Mouse (Mus musculus) ZHBTc4 (cell line): ENCODE measurements around the gene Tmem183a.

ENCODE experiments used
- DNase-seq: peaks from one replicate; pipeline ENCODE4 v3.0.0-alpha.2; 2011; ENCODE audit warnings: low read depth, low spot score

Gene Tmem183a

DNA sequence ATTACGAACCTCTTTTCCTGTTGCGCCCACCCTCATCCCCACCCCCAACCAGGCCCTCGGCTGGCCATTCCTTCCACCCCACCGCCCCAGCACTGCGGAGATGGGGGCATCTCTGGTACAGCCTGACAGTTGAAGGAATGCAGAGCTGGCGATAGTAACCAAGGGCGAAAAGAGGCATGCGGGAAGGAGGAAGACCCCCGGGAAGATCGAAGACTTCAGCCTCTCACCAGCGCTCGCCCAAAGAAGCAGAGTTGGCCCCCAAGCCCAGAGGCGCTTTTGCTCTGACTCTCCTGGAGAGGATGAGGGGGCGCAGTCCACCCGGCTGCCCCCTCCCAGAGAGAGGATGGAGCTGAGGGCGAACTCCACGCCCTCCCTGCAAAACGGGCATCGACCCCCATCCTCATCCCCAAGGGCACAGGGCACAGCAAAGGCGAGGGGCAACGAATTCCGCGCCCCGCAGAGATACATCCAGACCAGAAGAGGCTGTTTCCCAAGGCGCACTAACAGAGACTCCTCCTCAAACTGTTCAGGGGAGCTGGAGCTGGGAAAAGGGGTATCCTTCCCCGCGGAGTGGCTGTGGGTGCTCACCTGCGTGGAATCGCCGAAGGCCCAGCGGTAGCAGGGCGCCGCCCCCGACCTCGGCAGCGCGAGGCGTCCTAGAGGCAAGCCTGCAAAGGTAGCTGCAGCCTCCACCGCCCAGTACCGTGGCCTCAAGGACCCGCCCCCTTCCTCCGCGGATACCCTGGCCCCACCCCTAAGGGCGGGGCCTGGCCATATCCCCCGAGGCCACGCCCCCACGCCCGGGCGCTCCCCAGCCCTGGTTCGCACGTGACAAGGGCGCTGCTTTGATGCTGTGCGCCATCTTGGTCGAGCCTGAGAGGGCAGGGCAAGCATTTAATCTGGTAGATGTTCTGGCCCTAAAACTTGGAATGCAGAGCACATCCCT, 17.5 kb downstream of the Tmem183a start:
- DNase-seq, result peak; percentile 98

DNA sequence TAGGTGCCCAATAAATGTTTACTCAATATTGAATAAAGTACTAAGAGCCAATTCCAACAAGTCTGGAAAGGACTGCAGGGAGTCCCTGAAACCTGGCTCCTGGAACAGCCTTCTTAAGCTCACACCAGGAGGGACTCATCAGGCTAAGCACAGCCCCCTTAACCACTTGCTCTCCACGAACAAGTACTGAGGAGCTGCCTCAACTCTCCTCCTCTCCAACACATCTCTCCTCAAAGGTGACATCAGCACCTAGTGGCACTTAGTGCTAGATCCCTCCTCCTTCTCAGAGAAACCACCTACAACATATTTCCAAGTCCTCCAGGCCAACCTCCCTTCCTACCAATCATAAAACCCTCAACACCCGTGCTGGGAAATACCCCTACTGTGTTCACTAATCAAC, 18.2 kb downstream of the Tmem183a start:
- peak; percentile 42 for DNase-seq

DNA sequence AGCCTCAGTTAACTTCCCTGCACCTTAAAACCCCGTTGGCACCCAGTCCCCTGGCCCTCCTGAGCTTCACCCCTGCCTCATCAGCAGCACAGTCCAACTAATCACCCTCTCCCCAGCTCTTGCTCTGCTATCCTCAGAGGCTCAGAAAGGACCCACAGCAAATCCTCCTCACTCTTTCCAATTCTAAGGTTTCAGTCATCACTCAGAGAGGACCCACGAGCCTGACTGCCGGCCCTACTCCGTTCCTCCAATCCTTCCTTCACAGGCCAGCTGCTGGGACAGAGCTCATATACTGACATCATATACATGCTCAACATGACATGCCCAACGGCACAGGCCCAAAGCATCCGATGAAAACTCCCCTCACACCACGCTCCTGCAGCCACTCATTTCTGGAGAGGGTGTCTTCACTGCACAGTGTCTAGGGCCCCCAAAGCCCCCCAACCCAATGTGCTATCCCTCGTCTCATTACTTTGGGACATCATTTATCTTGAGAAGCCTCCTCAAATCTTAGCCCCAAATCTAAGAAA, 18.9 kb downstream of the Tmem183a start:
- no peak for DNase-seq

DNA sequence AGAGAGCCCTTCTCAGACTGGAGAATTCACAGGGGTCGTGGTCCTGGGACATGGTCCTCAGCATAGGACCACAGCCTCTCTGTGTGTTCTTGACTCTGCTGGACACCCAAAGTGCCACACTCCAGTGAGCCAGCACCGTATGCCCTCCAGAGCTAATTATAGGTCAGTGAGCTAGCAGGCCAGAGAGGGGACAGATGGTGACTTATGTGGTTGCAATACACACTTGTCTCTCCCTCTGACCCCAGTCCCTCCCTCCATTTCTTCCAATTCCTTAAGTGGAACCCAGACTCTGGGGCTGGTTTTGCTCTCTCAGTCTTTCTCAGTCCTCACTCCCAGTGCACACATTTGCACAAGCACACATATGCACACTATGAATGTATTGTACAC, 19.5 kb downstream of the Tmem183a start:
- no peak for DNase-seq

DNA sequence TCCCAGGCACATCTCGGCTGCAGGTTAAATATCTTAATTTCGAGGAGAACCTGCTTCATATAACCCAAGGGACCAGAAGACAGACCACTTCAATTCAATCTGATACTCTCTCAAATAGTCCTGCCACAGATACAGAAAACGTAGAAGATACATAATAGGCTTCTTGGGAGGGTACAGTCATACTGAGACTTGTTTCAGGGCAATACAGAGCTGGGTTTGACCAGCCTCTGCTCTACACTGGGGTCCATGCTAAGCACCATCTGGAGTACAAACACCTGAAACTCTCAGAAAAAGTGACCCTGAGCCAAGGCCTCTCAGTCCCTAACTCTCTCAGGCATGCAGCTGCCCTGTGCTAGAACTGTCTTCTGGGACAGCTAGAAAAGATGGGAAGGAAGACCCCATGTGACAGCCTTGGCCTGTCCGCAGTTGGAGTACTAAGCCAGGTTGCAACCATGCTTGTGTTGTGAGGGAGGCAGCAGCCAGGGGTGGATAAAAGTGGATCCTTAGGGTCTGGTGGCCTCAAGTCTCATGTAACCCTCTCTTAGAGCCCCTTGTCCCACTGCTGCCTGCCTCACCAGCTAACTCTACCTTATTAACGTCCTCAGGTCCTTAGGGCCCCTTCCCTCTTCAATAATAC, 20.0 kb downstream of the Tmem183a start:
- DNase-seq, result no peak

DNA sequence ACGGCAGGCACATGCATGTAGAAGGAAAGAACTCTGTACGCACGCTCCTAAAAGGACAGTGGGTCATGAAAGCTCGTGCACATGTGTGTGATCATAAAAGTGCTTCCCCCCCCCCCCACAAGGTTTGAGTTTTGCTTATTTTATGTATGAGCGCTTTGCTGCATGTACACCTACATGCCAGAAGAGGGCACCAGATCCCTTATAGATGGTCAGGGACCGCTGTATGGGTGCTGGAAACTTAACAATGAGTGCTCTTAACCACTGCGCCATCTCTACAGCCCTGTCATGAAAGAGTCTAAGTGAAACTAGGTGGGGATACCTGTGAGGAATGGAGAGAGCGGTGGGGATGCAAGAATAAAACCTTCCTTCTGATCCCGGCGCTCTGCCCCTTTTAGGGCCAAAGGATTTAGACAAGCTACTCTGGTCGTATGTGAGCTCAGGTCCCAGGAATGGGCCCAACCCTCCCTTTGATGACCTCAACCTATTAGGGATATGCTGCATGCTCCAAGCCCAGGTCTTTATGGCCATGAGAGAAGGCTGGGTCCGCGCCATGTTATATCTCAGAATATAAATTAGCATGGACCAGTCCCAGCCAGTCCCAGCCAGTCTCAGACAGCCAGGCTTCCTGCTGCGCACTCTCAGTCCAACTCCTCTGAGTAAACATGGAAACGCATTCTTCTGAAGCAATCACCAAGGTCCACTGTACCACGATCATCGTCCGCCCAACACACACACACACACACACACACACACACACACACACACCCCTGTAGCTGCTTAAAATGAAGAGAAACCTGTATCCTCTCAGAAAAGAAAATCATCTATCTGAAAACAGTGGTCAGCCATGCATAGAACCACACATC, 21.8 kb downstream of the Tmem183a start:
- DNase-seq, result peak; percentile 87

DNA sequence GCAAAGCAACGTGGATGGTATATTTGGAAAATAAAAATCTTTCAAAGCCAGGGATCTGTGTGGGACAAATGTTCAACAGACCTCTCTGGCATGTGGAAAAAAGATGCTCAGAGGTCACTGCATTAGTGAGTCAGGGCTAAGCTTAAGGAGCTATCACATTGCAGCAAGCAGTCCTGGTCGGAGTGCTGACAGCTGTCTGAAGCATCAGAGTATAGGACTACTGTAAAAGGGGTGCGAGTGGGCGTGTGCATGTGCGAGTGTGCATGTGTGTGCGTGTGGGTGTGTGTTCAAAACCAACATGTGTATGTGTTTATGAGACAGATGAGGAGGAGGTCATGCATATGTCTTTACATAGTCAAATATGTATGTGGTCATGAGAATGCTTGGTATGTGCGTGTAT, 22.6 kb downstream of the Tmem183a start:
- DNase-seq, result no peak

DNA sequence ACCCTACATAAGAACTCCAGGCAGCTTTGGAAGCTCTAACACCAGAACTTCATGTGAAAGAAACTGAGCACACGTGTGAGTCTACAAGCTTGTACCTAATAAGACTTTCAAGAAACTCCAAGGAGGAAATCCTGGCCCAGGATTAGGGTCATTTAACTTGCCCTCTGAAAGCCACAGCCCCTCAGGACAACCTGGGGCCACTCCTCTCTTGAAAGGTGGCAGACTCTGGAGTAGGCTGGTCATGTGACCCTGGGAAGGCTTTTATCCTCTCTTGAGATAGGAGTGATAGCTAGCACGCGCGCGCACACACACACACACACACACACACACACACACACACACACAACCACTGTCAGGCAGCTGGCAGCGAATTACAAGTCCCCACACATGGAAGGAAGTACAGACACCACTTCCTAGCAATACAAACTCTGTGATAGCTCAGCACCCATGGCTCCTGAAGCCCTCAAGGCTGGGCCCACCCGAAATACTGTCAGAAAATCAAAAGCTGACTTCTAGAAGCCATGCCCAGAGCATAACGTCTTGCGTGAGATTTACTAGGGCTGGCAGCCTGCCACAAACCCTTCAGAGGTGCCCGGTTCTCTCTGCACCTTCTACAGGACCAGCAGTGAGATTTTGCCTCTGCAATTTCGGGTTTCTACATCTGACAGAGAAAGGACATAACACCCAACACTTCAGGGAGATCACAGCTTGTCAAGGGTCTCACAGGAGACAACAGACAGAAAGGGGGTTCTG, 24.6 kb downstream of the Tmem183a start:
- no peak for DNase-seq

DNA sequence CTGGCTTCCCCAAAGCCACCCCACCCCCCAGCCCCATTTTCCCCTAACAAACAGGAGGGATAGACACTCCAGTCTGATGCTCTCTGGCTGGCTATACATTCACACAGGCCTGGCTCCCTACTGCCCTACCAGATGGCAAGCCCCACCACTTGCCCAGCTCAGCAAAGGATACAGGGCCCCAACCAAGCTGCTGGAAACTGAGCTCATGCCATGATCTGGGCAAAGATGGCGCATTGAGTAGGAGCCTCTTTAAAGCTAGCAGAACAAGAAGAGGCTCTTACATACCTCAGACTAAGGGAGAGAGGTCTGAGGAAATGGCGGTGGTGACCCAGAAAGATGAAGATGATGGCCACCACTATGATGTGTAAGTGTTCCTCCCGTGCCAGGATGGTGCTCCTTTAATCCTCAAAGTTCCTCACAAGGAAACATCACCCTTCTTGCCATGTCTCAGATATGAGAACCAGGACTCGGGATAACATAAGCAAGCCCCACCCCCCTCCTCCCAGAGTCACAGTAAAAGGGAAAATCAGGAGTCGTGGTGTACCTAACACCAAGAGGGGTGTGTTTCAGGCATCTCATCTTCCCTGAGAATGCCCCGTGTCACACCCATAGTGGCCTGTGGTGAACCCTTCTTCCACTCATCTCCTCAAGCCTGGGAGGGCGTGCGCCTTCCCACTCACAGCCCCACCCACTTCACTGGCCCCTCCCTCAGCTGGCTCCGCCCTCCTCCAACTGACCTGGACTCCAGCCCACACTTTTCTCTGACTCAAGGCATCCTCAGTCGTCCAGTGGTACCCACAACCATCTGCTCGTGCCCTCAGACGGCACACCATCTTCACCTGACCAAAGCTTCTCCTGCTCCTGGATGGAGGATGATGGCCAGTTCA, 25.6 kb downstream of the Tmem183a start:
- peak; percentile 69 for DNase-seq

DNA sequence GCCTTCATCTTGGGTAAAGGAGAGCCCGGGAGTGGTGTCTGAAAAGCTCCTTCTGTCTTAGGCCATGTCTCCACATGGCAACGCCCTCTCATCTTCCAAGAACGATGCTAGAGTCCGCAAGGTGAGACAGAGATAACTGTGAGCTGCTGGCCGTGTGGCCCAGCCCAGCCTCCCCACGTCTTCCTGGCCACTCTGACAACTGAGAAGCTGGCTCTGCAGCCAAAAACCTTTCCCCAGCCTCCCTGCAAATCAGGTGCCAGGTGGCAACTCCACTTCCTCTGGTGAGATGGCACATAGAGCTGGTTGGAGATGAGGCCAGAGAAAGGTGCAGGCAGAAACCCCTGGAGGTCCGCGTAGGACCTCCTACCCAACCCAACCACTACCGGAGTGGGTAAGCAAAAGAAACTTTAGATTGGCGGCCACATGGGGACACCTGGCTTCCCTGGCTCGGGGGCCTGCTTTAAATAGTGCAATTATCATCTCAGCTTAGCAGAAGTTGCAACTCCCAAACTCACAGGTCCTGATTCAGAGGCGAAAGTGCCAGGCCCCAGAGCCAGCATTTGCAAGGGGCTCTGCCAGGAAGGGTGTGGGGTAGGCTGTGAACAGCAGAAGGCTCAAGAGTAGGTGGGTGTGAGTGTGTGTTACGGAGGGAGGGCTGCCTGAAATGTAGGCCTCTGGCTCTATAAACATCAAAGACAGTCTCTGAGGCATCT, 26.4 kb downstream of the Tmem183a start:
- DNase-seq, result no peak

DNA sequence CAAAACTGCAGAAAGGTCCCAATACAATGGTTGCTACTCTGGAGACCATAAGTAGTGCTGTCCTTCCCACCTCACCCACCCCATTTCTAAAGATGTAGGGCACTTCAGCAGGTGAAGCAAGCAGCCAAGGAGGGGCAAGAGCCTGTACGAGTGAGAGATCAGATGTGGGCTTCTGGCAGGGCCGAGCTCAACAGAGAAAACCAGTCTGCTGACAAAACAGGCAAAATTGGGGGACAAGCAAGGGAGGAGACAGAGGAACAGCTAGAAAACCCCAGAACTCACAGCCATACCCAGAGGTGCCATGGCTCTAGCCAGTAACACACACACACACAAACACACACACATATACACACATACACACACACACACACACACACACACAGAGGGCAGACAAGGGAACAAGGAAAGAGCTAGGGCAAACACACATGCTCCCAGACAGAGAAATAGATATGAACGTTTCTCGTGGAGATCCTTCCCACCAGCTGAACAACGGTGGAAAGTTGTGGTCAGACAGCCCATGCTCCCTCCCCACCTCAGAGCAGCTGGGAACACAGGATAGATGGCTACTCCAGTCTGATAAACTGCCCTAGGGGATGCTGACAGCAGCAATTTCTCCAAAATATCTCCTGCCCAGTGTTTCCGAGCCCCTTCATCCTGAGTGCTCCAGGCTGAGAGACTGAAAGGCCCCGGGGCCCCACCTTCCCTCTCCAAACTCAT, 27.5 kb downstream of the Tmem183a start:
- no peak for DNase-seq

DNA sequence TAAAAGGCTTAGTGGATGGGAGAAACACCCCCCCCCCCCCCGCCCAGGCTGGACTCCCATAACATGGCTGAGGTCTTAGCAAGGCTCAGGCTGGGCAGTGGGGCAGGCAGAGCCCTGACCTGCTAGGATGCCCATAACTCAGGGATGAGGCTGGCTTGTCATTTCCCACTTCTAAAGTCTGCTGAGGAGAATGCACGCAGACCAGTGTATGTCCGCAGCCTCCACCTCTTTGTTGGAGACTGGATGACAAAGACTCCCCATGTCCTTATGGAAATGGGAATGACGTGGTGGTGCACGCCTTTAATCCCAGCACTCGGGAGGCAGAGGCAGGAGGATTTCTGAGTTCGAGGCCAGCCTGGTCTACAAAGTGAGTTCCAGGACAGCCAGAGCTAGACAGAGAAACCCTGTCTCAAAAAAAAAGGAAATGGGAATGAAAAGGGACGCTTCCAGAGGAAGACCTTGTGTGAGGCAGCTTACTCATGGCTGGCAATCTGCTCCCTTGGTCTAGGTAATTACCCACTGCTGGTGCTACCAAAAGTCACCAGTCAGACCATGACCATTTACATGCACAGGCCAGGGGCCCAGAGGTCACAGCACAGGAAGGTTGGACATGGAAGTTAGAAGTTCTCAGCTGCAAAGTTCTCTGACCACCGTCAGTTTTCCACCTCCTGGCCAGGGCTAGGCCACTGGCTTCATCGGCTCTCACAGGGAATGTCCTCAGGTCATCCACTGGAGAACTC, 28.2 kb downstream of the Tmem183a start:
- no peak for DNase-seq

DNA sequence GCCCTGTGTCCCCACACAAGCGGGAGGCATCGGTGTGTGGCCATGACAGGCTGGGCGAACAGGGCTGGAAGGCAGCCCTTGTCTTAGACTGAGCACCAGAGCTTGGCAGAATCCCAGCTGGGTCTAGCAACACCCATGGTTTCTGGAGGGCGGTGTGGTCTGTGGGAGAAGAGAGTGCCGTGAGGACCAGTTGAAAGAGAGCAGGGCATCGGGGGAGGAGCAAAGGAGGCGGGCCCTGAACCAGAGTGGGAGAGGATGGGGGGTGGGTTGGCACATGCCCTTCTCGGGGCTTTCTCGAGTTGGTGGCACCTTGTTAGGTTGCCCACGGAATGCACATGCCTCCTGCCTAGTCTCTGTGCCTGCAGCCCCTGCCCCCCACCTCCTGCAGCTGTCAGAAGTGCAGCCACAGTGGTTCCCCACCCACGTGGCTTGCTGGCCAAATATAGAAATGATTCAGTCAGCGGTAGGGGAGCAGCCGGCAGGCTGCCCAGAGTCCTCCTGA, 29.0 kb downstream of the Tmem183a start, which contains the start of gene Ppfia4:
TSS of gene Ppfia4 (minus strand) at position 159 of the 502 bp plus-strand sequence.
- no peak for DNase-seq

DNA sequence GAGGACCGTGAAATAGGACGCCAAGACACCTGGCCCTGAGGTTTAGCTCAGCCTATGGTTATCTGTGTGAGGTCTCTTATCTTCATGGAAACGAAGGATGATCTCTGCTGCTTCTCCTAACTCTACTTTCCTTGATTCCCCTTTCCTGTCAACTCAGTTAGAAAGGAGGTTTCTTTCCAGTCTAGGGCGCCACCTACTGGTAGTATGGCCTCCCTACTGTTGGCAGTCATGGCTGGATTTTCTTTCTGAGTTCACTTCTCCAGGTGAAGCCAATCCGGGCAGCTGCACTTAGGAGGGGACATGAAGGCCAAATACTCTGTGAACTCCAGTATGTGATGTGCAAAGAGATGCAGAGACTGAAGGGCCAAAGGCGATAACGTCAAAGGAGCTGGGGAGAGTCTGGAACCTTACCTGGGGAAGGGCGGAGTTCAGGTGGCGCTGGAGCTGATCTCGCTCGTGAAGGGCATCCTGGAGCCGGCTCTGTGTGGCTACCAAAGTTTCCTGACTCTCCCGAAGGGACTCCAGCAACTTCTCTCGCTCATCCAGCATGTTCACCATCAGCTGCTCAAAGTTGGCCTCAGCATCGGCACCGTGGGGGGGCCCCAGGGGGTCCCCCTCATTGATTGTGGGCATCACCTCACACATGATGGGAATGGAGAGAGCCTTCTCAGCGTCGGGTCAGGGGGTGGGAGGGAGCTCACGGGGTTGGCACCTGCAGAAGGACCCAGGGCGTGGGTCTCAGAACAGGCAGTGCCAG, 29.7 kb downstream of the Tmem183a start:
- DNase-seq, result peak; percentile 82

DNA sequence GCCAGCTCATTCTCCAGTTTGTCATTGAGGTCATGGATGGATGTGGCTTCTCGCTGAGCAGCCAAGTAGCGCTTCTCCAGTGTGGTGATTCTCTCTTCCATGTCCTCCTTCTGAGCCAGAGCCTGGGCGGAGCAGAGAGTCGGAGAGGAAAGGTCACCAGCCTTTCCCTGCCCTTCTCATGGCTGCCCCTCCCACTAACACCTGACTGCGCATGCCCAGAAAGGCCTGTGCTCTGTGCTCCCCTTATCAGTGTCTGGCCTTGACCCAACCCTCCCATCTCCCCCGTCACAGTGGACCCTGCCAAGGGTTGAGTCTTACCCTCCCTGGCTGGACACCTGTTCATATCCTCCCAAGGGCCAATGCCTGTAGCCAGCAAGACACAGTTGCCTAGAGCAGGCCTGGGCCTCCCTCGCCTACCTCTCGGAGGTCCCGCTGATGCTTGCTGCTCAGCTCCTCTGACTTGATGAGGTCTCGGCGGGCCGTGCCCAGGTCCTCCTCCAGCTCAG, 34.9 kb downstream of the Tmem183a start:
- peak; percentile 73 for DNase-seq

DNA sequence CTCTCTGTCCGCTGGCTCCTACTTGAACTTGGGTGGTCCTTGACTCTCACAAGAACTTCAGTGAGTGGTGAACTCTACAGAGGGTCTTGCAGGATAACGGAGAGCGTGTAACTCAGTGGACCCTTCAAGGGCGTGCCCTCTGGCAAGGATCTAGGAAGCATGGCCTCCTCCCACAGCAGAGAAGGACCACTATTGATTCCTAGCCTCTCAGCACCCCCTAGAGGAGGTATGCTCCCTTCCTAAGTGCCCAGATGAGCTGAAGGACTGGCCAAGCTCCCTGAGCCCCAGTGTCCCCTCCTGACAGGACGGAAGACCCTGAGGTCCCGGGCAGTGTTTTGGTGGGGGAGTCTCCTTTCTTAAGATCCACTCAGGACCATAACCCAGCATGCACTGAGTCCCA, 39.2 kb downstream of the Tmem183a start:
- no peak for DNase-seq
